ENCODE assay signal across 8 mouse cellular contexts in the genomic region with DNA sequence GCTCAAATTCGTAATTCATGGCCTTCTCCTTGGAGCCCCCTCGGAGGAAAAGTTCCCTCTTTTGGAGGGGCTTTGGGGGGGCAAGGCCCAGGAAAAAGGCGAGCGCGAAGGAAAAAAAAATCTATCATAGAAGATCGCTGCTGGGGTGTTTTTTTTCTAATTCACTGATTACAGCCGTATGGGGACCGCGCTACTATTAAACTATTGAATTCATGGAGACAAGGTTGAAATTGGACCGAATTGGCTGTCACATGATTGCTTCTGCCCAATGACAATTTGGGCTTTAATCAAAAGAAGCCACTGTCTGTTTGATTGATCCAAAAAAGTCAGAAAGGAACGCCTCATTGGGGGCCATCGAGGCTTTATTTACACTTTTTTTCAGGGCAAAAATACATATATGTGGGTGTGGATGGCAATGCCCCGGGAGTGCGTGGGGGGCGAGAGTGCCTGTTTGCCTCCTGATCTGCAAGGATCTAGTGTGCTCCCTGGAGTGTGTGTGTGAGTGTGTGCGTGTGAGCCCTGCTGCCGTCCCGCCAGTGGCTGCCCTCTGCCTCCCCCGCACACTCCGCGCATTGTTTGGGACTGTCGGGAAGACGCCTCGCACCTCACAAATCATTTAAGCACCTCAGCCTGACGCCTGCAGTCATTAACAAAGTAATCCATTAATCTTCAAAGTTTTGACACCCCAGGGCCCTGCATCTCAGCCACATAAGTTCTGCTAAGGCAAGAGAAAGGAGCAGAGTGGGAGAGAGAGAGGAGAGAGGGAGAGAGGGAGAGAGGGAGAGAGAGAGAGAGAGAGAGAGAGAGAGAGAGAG. TPM values are rescaled to one million over a fixed set of nuclear protein-coding genes. Genes with fewer than 3 reads are reported as not detected.
DNase-seq lines count a peak whose midpoint lies in the region; ATAC-seq and TF ChIP-seq lines count a peak whose summit lies in the region.

Gene Hoxa2, minus strand, starts transcription at position 206 of the 815 bp plus-strand sequence.

- no peak within 1 kb of the TSS for H3K27ac ChIP-seq in ES-Bruce4 (ENCODE audit: insufficient read depth, low read length)
- H3K27ac ChIP-seq in hindbrain, embryonic 12.5 days = peak within 1 kb of the TSS; percentile 99
- peak within 1 kb of the TSS; percentile 49 for H3K27ac ChIP-seq in liver, embryonic 12.5 days

- TF ChIP-seq POLR2A in ES-Bruce4 (IDR thresholded peaks at IDR 0.05; ENCODE audit: insufficient read depth, low read length) = no peak

- peak within 1 kb of the TSS; percentile 16; the same call in 1 of the 2 replicates for H3K4me3 ChIP-seq in ES-Bruce4 (ENCODE audit: low read depth, low read length)
- peak within 1 kb of the TSS; percentile 66 for H3K4me3 ChIP-seq in hindbrain, embryonic 12.5 days
- peak within 1 kb of the TSS; percentile 37 for H3K4me3 ChIP-seq in liver, embryonic 12.5 days

- H3K27me3 ChIP-seq in ES-Bruce4 (ENCODE audit: control insufficient read depth, insufficient read depth, low read length, poor library complexity, severe bottlenecking) = peaks cover 51% of the 10 kb centered on the region
- peaks cover 49% of the 10 kb centered on the region for H3K27me3 ChIP-seq in hindbrain, embryonic 12.5 days
- peaks cover 98% of the 10 kb centered on the region for H3K27me3 ChIP-seq in liver, embryonic 12.5 days (replicated peaks)

- H3K9ac ChIP-seq in ES-Bruce4 (ENCODE audit: low read depth, poor library complexity, severe bottlenecking) = peak within 1 kb of the TSS; percentile 21; the same call in 1 of the 2 replicates
- peak within 1 kb of the TSS; percentile 97 for H3K9ac ChIP-seq in hindbrain, embryonic 12.5 days
- H3K9ac ChIP-seq in liver, embryonic 12.5 days = peak within 1 kb of the TSS; percentile 52

- no peak for TF ChIP-seq EP300 in ES-Bruce4 (IDR thresholded peaks at IDR 0.05; ENCODE audit: insufficient read depth, low read depth, low read length)

- H3K4me1 ChIP-seq in ES-Bruce4 (ENCODE audit: control insufficient read depth, insufficient read depth, low read length) = peaks cover 4% of the 10 kb centered on the region
- peaks cover 7% of the 10 kb centered on the region for H3K4me1 ChIP-seq in hindbrain, embryonic 12.5 days
- H3K4me1 ChIP-seq in liver, embryonic 12.5 days = 0 out of 2 replicates have a peak, but pooled peaks cover 2% of the 10 kb centered on the region

- peak; percentile 59 to 87 for DNase-seq in adrenal gland, adult (ENCODE audit: inconsistent age in 2 of 2, low spot score in 1 of 2)
- DNase-seq in adrenal gland, postnatal 4 days (ENCODE audit: low spot score in 2 of 2) = no peak
- no peak for DNase-seq in Muller cell, postnatal 12 days (ENCODE audit: inconsistent ontology term)
- DNase-seq in left cerebral cortex, postnatal 25 days (ENCODE audit: low spot score in 2 of 2) = no peak

- intact Hi-C loops in left cerebral cortex, postnatal 25 days (cut with DNase I) = loop anchor here (5.0 kb wide), 3 partner anchors 37 to 147 kb away; partner anchors contain the start of genes Evx1 and Hoxa5

- under 1% methylated on average over 25 of the region's 25 CpGs for WGBS in hindbrain, embryonic 12.5 days
- 4% methylated on average over 25 of the region's 25 CpGs for WGBS in liver, embryonic 12.5 days (ENCODE audit: insufficient replicate concordance)

- H3K4me2 ChIP-seq in hindbrain, embryonic 12.5 days (replicated peaks) = peak within 1 kb of the TSS; percentile 88
- H3K4me2 ChIP-seq in liver, embryonic 12.5 days = peak within 1 kb of the TSS; percentile 39

- no peaks in the 10 kb centered on the region for H3K36me3 ChIP-seq in ES-Bruce4 (ENCODE audit: control insufficient read depth, insufficient read depth, low read length, poor library complexity, severe bottlenecking)
- no peaks in the 10 kb centered on the region for H3K36me3 ChIP-seq in hindbrain, embryonic 12.5 days
- H3K36me3 ChIP-seq in liver, embryonic 12.5 days = no peaks in the 10 kb centered on the region

- TF ChIP-seq CTCF in ES-Bruce4 (IDR thresholded peaks at IDR 0.05; ENCODE audit: low read depth, low read length) = no peak

- peak; percentile 77 for ATAC-seq in hindbrain, embryonic 12.5 days (ENCODE audit: low FRiP score)
- ATAC-seq in liver, embryonic 12.5 days = no peak
- no peak for ATAC-seq in frontal cortex, adult (ENCODE audit: low TSS enrichment)

- H3K9me3 ChIP-seq in ES-Bruce4 (replicated peaks; ENCODE audit: control insufficient read depth, insufficient read depth, low read length, poor library complexity, severe bottlenecking) = no peaks in the 10 kb centered on the region
- no peaks in the 10 kb centered on the region for H3K9me3 ChIP-seq in hindbrain, embryonic 12.5 days (replicated peaks)
- no peaks in the 10 kb centered on the region for H3K9me3 ChIP-seq in liver, embryonic 12.5 days (replicated peaks)

RNA-seq across cellular contexts. Expression of gene Hoxa2, which starts in this region (rescaled TPM):
- total RNA-seq in adrenal gland, postnatal 4 days (2021) = 1 to 10 TPM; 5.3 to 6.2 TPM
- polyA plus RNA-seq in ES-Bruce4 (2011; ENCODE audit: insufficient read depth, insufficient read length, low read depth, missing spikeins) = not detected in 2 replicates
- 52.2 and 70.1 TPM in 2 replicates for polyA plus RNA-seq in hindbrain, embryonic 12.5 days (2016; fragmentation: Nextera tagmentation; extraction: Ambion mirVana)
- 1.4 TPM in 2 replicates for polyA plus RNA-seq in liver, embryonic 12.5 days (2016; fragmentation: Nextera tagmentation; extraction: Ambion mirVana)
- not detected for total RNA-seq in left cerebral cortex, postnatal 25 days (2021)

Comparison
In these comparisons a context has a peak if more than half of its experiments do, and no peak if none do; other contexts are left out.
1. RNA of gene Hoxa2 (total RNA-seq): 5.3 to 6.2 TPM in adrenal gland, postnatal 4 days; not detected in left cerebral cortex, postnatal 25 days; every median in the first group is over 4 times any median in the second.
2. RNA of gene Hoxa2 (polyA plus RNA-seq): 52.2 to 70.1 TPM in hindbrain, embryonic 12.5 days; 1.4 TPM in liver, embryonic 12.5 days and not detected in ES-Bruce4; every median in the first group is over 10 times any median in the second.
3. DNase-seq: peak in adrenal gland, adult (2 of 2); none in adrenal gland, postnatal 4 days (0 of 2), Muller cell, postnatal 12 days (single experiment) and left cerebral cortex, postnatal 25 days (0 of 2).
4. H3K4me3 ChIP-seq: peak in every context shown above with its lines; median percentile 66 in hindbrain, embryonic 12.5 days; 37 in liver, embryonic 12.5 days; 16 in ES-Bruce4.
5. H3K9ac ChIP-seq: peak in every context shown above with its lines; median percentile 97 in hindbrain, embryonic 12.5 days; 52 in liver, embryonic 12.5 days; 21 in ES-Bruce4.